Mouse (Mus musculus) C2C12 (cell line): ENCODE measurements around the gene Ppfibp1.
"Not testable (repeated sequence)": the region's sequence is repeated elsewhere in the genome, so short reads cannot be mapped to it uniquely, and the experiment has no call there.

ENCODE experiments used
- CEBPB ChIP-seq: IDR thresholded peaks from one replicate; pipeline ENCODE4 v1.6.1; 2011; ENCODE audit warnings: low read depth, mild to moderate bottlenecking, control low read depth, moderate library complexity
- CTCF ChIP-seq: IDR thresholded peaks from one replicate; pipeline ENCODE4 v1.5.1; 2011; ENCODE audit not compliant: control insufficient read depth, insufficient read depth, insufficient read length
- MAX ChIP-seq: IDR thresholded peaks from one replicate; pipeline ENCODE4 v1.6.1; 2011; ENCODE audit warnings: mild to moderate bottlenecking, control low read depth
- MYOD1 ChIP-seq: IDR thresholded peaks from one replicate; pipeline ENCODE4 v1.6.1; 2011; ENCODE audit warnings: low read depth; ENCODE audit not compliant: control insufficient read depth, insufficient read length

DNA sequence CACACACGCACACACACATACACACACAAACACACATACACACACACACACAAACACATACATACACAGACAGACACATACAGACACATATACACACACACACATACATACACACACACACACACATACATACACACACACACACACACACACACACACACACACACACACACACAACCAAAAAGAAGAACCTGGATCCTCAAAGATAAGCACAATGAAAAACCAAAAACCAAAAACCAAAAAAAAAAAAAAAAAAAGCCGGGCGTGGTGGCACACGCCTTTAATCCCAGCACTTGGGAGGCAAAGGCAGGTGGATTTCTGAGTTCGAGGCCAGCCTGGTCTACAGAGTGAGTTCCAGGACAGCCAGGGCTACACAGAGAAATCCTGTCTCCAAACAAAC, 23.9 kb upstream of the Ppfibp1 start:
- not testable (repeated sequence) for TF ChIP-seq CTCF, MAX, MYOD1, CEBPB
